Mouse (Mus musculus) thymus, postnatal 4 days (tissue): ENCODE measurements at regions not wholly inside any gene's neighbourhood (a gene's known extent, or its start where the extent isn't known, plus 50 kb on each side); places are given as distances from the start of the nearest gene placed in this dataset.
"Not testable (repeated sequence)": the region's sequence is repeated elsewhere in the genome, so short reads cannot be mapped to it uniquely, and the experiment has no call there.

Experiments
- DNase-seq: peaks from one replicate; pipeline ENCODE4 v3.0.0; 2021

DNA sequence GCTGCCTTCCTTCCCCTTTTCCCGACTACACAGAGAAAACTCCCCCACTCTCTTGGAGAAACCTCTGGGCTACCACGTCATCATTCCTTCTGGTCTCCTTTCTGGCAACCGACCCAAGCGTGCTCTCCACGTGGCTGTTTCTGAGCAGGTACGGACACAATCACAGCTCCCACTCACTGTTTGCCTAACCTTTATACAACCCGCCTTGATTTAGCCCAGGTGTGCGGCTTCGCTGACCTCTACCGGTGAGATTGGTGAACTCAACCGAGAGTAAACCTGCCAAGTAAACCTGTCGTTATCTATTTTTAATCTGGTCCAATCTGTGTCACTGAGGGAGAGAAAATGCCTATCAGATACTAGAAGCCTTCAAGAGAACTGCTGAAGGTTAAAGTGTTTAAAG is 142.7 kb upstream of the Gnai1 start:
- no peak for DNase-seq

DNA sequence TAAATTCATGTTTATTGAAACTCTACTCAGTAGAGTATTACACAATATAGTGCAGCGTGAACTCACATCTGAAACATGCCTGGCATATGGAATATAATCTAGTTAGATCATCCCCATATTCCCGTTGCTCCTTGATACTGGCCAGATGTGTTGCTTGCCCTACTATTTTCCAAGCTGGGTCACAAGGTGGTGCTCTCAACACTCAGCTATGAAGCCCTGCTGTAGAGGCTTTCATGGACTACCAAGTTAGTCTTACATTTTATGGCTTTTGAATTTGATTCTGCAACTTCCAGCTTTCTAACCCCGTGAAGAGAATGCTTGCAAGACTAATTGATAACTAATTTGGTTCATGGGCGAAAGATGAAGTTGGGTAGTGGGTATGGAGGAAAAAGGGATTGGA is 134.2 kb upstream of the Gnai1 start:
- DNase-seq = no peak

DNA sequence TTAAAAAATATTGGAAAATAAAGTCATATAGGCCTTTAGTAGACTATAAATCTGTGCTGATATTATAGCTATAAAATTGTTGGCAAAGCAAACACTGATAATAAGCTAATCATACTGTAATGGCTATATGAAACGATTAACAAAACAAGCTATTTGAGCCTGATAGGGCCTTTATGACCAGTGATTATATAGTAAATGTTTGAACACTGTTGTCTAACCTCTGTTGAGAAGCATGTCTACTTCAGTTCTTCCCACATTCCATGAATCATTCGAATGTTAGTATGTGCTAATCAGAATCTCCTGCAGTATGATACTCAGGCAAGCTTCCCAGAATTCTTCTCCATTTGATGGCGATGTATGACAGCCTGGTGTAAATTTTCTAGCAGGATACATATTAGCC is 129.6 kb upstream of the Gnai1 start:
- no peak for DNase-seq

DNA sequence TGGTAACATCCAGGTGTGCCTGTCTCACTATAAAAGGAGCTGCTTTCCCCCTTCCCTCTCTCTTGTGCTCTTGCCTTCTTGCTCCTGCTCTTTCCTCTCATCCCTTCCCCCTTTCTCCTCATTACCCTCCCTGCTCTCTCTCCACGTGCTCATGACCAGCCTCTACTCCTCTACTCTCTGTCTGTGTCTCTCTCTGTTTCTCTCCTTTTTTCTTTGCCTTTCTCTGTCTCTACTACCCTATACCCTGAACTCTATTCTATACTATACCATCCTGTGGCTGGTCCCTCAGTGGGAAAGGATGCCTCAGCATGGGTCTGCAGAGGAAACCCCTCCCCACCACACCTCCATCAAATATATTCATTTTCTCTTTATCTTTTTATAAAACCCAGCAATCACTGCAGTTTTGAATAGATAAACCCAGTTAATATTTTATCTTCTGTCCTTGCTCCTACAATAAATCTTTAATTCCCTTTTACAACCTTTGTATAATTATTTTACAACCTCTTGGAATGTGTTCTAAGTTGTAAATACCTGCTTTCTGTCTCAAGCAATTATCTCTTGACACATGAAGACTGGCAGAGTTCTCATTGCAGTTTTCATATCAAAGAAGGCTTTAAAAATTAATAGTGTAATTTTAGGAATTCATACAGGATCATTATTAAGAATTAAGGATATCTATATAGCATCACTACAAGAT is 127.1 kb upstream of the Gnai1 start:
- no peak for DNase-seq

DNA sequence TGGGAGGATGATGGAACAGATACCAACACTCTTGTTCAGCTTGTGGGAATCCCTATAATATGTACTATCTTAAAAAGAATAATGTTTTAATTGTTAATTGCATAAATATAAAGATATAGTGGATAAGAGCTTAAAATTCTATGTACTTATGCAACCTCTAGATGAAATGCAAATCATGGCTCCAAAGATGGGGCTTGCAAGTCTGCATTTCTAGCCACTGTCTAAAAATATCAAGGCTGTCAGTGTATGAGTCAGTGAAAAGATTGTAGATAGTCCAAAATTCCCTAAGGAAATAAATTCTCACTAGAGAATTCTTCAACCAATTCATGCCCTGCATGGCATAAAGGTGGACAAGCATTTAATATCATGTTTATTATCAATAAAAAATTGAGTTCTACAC is 124.2 kb upstream of the Gnai1 start:
- DNase-seq = no peak

DNA sequence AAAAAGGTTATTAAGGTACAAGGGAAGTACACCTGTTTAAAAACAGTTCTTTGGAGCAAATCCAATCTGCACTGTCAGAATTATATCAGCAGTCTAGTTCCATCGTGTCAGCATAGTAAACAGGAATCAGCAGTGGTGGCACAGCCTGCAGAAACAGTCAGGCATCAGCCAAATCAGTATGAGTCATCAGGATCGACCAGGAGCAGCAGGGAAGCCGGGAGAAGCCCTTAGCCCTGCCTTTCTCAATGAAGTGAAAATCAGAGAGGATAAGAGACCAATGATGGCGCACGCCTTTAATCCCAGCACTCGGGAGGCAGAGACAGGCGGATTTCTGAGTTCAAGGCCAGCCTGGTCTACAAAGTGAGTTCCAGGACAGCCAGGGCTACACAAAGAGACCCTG is 118.3 kb upstream of the Gnai1 start:
- no peak for DNase-seq

DNA sequence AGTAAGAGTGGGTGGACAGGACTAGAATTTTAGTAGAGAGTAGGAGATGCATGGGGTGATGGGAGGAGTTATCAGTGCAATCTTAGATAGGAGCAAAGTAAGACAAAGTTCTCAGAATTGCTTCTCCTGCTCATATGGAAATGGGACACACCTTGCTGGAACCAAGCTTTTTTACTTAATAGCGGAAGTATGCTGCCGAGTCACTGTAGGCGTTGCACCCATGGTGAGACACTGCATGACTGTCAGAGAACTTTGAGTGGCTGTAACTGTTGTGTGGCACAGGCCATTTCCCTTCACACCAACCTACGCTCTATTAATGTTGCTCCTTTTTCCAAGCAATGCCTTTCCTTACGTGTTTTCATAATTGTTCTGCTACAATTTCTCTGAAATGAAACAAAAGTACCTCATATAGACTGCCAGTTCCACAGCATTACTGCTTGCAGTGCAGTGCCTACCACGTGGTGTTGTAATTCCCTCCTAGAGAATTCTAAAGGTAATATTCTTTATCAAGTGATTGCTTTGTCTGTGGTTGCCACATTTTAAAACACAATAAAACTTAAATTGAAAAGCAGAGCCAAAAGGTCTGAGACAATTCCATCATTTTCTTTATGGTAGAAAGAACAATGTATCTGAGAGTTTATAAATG is 117.3 kb upstream of the Gnai1 start:
- no peak for DNase-seq

DNA sequence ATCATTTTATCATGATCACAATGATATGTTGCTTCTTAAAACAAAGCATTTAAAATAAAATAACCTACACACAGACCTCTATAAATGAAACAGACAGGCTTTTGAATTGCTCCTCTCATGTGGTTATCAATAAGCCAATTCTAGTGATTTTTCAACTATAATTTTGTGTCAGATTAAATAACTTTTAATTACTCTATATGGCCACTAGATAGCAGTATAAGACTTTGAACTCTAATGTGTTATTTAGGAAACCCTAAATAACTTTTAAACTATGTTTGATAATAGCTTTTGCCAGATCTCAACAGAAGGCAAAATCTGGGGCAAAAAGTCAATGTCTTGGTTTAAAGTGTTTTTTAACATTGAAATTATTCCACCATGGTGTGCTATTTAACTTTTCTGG is 112.0 kb upstream of the Gnai1 start:
- DNase-seq = no peak

DNA sequence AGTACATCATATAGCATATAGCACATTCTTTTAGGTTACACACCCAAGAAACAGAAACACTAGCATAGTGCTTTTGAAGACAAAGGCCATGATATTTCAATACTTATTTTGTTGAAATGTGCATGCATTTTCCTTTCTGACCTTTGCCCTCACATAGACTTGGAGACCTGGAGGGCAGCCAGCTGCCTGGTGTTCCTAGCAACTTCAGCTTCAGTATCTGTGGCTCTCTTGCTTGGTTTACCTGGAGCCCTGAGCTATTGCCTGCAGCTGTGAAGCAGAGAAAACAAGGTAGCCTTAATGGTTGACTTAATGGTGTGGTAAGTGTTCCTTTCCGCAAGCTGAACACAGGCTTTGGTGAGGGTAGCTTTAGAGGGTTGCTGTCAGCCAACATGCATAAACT is 97.6 kb upstream of the Gnai1 start:
- DNase-seq = no peak

DNA sequence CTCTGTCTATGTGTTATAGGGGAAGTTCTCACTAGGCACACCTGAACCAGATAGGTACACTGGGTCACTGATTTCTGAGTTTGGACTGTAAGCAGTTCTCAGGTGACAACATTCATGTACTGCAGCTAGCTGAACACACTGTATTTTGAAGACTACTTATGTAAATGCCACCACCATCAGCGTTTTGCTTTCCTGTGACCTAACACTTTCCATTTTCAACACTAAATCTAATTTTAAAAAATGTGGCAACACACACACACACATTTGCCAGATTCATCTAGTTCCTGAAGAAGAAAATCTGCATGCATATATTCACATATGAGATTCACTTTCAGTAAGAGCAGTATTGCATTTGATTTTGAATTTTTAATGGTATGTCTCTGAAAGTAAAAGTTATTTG is 96.0 kb upstream of the Gnai1 start:
- no peak for DNase-seq

DNA sequence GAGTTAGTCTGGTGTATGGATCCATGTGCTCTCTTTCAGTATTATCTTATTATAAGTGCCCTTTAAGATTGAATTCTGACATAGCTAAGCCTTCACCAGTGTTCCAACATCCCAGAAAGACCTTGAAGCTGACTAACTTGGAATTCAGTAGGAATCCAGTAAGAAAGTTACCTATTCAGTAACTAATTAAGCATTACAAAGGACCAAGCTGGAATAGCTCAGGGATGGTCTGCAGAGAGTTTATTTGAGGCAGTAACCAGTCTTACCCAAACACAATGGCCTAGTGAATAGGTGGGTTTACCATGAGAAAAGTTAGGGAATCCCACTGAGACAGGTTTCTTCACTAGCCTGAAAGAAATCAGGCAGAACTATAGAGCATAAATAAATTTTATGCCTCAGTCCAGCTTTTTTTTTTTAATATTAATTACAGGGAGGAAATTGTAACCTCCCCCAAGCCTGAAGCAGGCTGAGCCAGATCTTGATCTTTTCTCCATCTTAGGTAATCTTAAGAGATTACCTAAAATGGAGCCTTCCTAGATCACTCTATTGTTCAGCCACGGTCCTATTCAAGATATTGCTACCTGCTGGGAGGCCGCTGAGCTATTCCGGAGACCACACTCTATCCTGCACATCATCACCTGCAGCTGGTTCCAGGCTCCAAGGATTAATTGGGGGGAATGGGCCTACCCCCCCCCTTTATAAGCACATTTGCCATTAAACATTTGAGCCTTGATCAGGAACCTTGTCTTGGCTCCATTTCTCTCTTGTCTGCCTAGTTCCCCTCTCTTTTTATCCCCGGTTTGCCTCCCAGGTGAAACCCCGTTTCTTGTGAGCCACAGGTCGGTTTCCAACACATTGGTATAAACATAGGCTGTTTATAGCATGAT is 93.0 kb upstream of the Gnai1 start:
- not testable (repeated sequence) for DNase-seq

DNA sequence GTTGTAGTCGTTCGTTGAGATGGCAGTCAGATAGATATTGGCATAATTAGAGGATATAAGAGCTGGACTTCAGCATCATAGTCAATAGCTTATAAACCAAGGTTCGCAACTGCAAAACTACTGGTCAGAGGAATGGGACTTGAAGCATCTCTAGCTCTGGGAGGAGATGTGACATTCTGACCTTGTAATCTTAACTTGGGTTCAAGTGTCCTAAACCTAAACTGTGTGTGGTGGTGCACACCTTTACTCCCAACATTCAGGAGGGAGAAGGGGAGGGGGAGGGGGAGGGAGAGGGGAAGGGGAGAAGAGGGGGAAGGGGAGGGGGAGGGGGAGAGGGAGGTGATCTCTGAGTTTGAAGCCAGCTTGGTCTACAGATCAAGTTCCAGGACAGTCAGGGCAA is 89.1 kb upstream of the Gnai1 start:
- no peak for DNase-seq

DNA sequence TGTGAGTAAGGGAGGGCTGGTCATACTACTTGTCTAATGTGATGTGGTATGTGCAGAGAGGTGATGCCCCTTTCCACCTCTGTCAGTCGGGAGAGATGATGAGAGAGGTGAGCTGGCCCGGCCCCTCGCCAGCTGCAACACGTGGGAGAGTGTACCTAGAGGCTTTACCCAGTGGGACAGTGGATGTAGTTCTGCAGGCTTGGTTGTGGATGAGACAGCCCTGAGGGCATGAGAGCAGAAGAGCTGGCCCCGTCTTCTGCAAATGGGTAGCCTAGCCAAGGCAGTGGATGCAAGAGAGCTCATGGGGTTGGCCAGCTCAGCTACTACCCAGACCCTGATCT is 88.1 kb upstream of the Gnai1 start:
- DNase-seq = no peak

DNA sequence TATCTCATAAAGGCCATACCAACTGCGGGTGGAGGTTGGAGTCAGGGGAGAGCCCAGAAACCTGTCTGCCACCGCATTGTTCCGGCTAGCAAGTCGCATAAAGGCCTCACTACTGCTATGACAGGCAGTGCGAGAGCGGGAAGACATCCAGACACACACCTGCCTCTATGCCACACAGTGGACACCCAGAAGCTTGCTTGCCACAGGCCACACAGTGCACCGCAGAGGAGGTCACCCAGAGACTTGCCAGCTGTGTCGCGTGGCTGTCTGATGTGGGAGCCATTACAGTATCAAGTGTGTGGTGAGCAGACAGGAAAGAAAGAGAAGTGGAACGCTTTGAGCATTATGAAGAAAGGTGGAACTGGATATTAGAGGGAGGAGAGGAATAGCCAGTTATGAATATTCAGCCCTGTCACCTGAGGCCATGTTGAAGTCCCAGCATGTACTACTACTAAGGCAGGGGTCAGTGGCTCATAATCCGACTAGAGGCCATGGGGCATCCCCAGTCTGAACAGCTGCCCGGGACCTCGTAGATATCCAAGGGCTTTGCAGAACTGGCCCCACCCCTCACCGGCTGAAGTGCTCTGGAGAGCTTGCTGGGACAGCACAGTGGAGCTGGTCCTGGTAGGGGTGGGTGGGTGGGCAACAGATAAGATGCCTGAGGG is 87.6 kb upstream of the Gnai1 start:
- no peak for DNase-seq

DNA sequence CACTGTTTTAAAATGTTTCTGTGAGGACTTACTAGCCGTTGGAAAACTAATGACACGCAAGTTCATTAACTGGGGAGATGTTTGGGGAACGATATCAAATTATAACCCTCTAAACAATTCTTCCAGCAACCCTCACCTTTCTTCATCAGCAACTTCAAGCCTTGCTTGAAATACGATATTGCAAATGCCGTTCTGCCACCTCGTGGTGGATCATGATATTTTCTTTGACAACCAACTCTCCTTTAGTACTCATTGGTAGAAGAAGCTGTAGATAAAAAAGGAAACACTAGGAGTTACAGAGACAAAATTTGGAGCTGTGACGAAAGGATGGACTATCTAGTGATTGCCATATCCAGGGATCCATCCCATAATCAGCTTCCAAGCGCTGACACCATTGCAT is 85.8 kb upstream of the Gnai1 start:
- DNase-seq = peak; percentile 27

DNA sequence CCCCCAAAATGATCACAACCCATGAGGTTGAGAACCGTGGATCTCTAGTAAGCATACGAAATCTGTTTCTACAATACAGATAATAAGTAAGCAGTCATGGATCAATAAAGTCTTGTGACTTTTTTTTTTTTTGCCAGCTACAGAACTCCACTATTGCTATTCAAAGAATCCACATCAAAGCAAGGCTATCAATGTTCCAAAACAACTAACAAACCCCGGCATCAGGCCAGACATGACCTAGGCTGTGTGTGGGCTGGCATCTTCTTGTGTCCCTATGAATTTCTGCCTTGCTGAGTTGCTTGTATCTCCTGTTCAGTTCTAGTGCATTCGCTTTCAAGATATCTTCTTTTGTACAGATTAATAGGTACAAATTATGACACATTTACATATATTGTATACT is 79.8 kb upstream of the Gnai1 start:
- no peak for DNase-seq

DNA sequence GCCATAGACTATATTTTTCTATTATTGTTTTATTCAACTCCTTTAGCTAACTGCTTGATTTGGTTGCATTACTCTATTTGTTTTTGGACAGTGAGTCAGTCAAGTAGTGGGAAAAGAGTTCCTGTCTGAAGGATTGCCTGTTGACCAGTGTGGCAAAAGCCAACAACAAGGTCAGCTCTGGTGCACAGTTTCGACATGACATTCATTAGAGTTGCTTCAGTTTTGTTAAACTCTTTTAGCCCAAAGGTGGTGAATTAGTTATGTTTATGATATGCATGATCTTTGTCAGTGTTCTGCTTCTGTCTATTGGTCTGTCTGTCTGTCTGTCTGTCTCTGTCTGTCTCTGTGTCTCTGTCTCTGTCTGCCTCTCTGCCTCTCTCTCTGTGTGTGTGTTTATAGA is 79.1 kb upstream of the Gnai1 start:
- DNase-seq = no peak

DNA sequence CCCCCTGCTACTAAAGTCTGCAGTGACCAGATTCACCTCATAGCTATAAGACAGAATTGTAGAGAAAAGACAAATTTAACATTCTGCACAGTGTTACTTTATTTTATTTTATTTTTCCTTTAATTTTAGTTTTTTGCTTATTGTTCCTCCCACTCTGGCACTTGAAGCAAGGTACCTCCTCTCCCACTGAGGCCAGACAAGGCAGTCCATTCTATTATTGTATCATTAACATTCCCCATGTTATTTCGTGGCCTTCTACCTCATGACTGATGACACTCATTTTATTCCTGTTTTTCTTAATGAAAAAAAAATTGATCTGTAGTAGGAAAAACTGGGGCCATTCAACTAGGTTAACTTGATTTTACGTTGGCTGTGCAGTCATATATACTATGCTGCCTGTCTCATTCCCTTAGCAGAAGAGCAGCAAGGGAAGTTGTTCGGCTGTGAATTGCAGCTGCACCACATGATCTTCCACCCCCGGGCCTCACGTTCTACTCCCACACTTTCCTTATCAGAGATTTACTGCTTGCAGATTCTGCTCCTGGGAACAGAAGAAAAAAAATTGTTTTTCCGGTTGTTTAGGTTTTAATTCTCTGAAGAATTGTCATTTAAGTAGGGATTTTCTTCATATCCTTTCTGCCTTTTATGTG is 76.1 kb upstream of the Gnai1 start:
- no peak for DNase-seq

DNA sequence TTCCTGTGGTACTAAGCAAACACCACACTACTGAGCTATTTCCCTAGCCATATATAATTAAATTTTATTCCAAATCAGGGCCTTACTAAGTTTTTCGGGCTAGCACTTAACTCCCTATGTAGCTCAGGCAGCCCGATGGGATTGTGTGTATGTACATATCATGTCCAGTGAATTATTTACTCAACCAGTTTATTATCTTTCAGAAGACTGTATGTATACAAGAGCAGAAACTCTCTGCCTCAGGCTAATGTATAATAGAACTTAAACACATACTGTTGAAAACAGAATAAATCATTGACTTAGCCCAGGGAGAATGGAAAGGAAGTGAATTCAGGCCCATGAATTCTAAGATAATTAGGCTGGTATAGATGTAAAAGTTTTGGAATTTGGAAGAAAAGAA is 74.1 kb upstream of the Gnai1 start:
- no peak for DNase-seq

DNA sequence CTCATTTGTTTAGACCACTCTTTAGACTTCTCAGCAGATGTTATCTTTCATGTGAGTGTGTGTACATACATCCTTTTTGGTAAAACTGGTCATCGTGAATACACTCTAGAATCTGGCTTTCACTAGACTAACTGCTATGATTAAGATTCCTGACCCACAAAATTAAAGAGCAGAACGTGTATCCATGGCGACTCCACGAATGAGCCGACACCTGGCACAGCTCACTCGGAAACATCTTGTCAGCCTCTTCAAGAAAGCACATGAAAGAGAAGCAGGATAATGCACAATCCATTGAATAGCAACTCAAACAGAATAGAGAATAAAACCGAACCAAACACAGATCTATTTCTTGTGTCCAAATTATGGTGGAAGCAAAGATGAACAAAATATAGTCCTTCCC is 73.1 kb upstream of the Gnai1 start:
- DNase-seq = no peak

DNA sequence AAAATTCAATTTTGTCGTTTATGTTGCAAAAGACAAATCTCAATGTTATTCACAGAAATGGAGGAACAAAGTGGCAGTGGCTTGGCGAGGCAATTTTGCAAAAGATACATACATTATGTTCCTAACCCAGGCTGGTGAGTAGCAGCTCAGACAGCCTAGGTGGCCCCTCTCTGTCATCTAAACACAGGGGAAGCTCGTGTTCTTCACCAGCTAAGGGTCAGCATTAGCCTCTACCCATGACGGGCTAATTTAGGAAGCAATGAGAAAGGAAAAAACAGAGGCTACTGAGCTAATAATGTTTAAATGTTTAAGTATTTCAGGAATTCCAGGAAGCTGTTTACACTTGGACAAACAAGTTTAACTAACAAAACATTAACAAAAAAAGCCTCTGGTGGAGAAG is 64.9 kb upstream of the Gnai1 start:
- no peak for DNase-seq

DNA sequence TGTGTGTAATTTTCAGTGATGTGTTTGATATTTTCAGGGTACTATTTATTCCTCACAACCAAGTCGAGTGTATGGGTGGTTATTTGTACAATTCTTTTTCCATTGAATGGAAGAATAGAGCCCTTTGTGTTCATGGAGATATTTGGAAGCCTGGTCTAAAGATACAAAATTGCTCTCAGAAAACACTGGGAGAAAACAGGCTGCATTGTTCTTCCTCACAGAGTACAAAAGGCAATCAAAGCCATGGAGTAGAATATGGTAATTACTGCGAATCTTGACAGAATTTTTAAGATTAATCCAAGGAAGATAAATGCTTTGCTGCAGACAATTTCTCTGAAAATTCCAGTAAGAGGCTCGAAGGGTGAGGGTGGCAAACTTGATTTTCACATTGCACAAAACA is 54.7 kb upstream of the Gnai1 start:
- DNase-seq = no peak
